Mouse (Mus musculus) small intestine, adult 2 months (tissue): ENCODE data around the gene Slfn1. TPM values are rescaled to one million over a fixed set of nuclear protein-coding genes. Genes with fewer than 3 reads are reported as not detected.

Experiments
- H3K27ac ChIP-seq: fragments of 200-500 bp; 2 replicates; pipeline ENCODE4 v1.5.1; 2012; ENCODE audit warnings: low read depth, low read length, control low read depth, inconsistent platforms; ENCODE audit not compliant: insufficient read depth
- H3K27me3 ChIP-seq: fragments of 200-500 bp; 2 replicates; pipeline ENCODE4 v1.6.1; 2012; ENCODE audit warnings: mild to moderate bottlenecking, moderate library complexity, low read length, inconsistent platforms; ENCODE audit not compliant: control insufficient read depth, insufficient read depth
- H3K36me3 ChIP-seq: fragments of 200-500 bp; 2 replicates; pipeline ENCODE4 v1.6.1; 2012; ENCODE audit warnings: mild to moderate bottlenecking, low read length, control low read depth, inconsistent platforms; ENCODE audit not compliant: control insufficient read depth, insufficient read depth
- H3K4me1 ChIP-seq: fragments of 200-500 bp; 2 replicates; pipeline ENCODE4 v1.6.1; 2012; ENCODE audit warnings: low read length, inconsistent platforms, mixed read lengths; ENCODE audit not compliant: control insufficient read depth, insufficient read depth, insufficient read length
- H3K4me3 ChIP-seq: fragments of 200-500 bp; 2 replicates; pipeline ENCODE4 v1.5.1; 2012; ENCODE audit warnings: low read depth, mild to moderate bottlenecking, control low read depth, inconsistent platforms, low read length, moderate library complexity
- CTCF ChIP-seq: fragments of 200-500 bp; IDR thresholded peaks from 2 replicates; pipeline ENCODE4 v1.5.1; 2012; ENCODE audit warnings: low read depth, mild to moderate bottlenecking, control low read depth, inconsistent platforms, low read length, moderate library complexity, mixed read lengths; ENCODE audit not compliant: insufficient replicate concordance, insufficient read length; ENCODE audit errors: extremely low read depth
- POLR2A ChIP-seq: fragments of 200-500 bp; IDR thresholded peaks from 2 replicates; pipeline ENCODE4 v1.6.1; 2012; ENCODE audit warnings: low read depth, mild to moderate bottlenecking, control low read depth, inconsistent platforms, low read length, moderate library complexity
- WGBS: fragments of 180-500 bp; shearing (Covaris S2); methylation state at CpG from one replicate; pipeline ENCODE4 v1.1.7; 2018; 5-methylcytosine and 5-hydroxymethylcytosine counted together
- polyA plus RNA-seq: library from polyadenylated mRNA; depleted of rRNA; stranded (reverse); fragments of >200 nt; gene quantifications from 2 replicates; pipeline ENCODE4 v1.2.3, GENCODE M21; 2012; rRNA removed

The Slfn1 gene
- polyA plus RNA-seq: 0.18 and 0.81 TPM in 2 replicates

GRCm38 (mm10) chr11:83116597-83117227 lies at the start of gene Slfn1:
TSS of gene Slfn1 (plus strand) at chr11:83116849.
- Histone ChIP-seq H3K27ac (no peak within 1 kb of the TSS), H3K4me1 (peaks cover 2% of the 10 kb centered on the region; the same call in 1 of the 2 replicates), H3K36me3 (no peaks in the 10 kb centered on the region), H3K27me3 (no peaks in the 10 kb centered on the region), H3K4me3 (peak within 1 kb of the TSS; percentile 37)
- 81% methylated on average over 13 of the region's 13 CpGs for WGBS
- TF ChIP-seq CTCF (no peak), POLR2A (no peak)

- WGBS: 87% methylated on average over 4 of the region's 4 CpGs
Measured at GRCm38 (mm10) chr11:83067982-83068694, 48.5 kb upstream of the Slfn1 start.

GRCm38 (mm10) chr11:83070321-83070970 lies 46.2 kb upstream of the Slfn1 start:
- H3K36me3 ChIP-seq: peaks cover 20% of the 10 kb centered on the region
- TF ChIP-seq POLR2A (no peak), CTCF (no peak)
- no peak overlapping the region for H3K27ac ChIP-seq
- no peaks in the 10 kb centered on the region for H3K4me1 ChIP-seq
- H3K27me3 ChIP-seq: no peaks in the 10 kb centered on the region
- WGBS: 83% methylated on average over 15 of the region's 15 CpGs
- no peak overlapping the region for H3K4me3 ChIP-seq

More at GRCm38 (mm10) chr11:83067982-83068694, 48.5 kb upstream of the Slfn1 start:
- TF ChIP-seq POLR2A (no peak), CTCF (peak; percentile 58; the same call in 1 of the 2 replicates)
- no peaks in the 10 kb centered on the region for H3K27me3 ChIP-seq
- peaks cover 20% of the 10 kb centered on the region for H3K36me3 ChIP-seq
- no peak overlapping the region for H3K27ac ChIP-seq
- H3K4me1 ChIP-seq: peaks cover 6% of the 10 kb centered on the region; the same call in 1 of the 2 replicates
- no peak overlapping the region for H3K4me3 ChIP-seq

- WGBS: 2% methylated on average over 3 of the region's 3 CpGs
- Histone ChIP-seq H3K27ac (peak overlapping the region; percentile 97), H3K4me3 (no peak overlapping the region), H3K36me3 (no peaks in the 10 kb centered on the region), H3K27me3 (no peaks in the 10 kb centered on the region), H3K4me1 (peaks cover 9% of the 10 kb centered on the region)
- no peak for TF ChIP-seq POLR2A
- TF ChIP-seq CTCF: no peak
Measured at GRCm38 (mm10) chr11:83077714-83078422, 38.8 kb upstream of the Slfn1 start.

- H3K27ac ChIP-seq: peak overlapping the region; percentile 87
Measured at GRCm38 (mm10) chr11:83078423-83079140, 38.1 kb upstream of the Slfn1 start.

GRCm38 (mm10) chr11:83079487-83080199 lies 37.0 kb upstream of the Slfn1 start:
- TF ChIP-seq CTCF (no peak), POLR2A (no peak)
- WGBS: 70% methylated on average over 9 of the region's 9 CpGs
- H3K4me3 ChIP-seq: no peak overlapping the region

More at GRCm38 (mm10) chr11:83078423-83079140, 38.1 kb upstream of the Slfn1 start:
- 44% methylated on average over 5 of the region's 5 CpGs for WGBS
- TF ChIP-seq POLR2A: no peak
- TF ChIP-seq CTCF: no peak
- H3K4me3 ChIP-seq: no peak overlapping the region
- H3K27me3 ChIP-seq: no peaks in the 10 kb centered on the region
- H3K36me3 ChIP-seq: no peaks in the 10 kb centered on the region
- peaks cover 9% of the 10 kb centered on the region for H3K4me1 ChIP-seq

More at GRCm38 (mm10) chr11:83079487-83080199, 37.0 kb upstream of the Slfn1 start:
- H3K27me3 ChIP-seq: no peaks in the 10 kb centered on the region
- H3K36me3 ChIP-seq: no peaks in the 10 kb centered on the region
- H3K27ac ChIP-seq: peak overlapping the region; percentile 85
- peaks cover 9% of the 10 kb centered on the region for H3K4me1 ChIP-seq
